Mouse (Mus musculus): Measurements from ENCODE around the gene Vmn1r47.
"Not testable (repeated sequence)": the region's sequence is repeated elsewhere in the genome, so short reads cannot be mapped to it uniquely, and the experiment has no call there.

The Vmn1r47 gene

DNA sequence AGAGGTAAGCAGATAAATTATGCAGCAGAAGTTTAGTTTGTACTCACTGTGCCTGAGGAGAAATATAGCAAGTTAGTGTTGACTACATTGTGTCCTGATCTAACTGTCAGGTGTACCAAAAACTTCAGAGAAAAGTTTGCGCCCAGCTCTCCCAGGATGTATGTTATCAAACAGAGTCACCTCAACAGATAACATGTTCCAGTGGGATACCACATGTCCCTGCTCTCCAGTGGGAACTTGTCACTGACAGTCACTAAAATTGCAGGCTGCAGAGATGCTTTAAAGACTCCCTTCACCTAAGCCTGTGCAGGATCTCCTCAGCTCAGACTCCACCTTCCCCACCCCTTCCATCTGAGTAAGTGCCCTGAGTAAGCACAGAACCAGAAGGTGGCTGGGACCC is at the start of gene Vmn1r47:
Gene Vmn1r47 (plus strand): TSS at position 301 of the 400 bp plus-strand sequence.
- in situ Hi-C loops (cut with MboI) = not testable (repeated sequence)

GRCm38 (mm10) chr6:89966341-89966740 is 49.6 kb upstream of the Vmn1r47 start:
- in situ Hi-C loops (cut with MboI) = no loop called here

DNA sequence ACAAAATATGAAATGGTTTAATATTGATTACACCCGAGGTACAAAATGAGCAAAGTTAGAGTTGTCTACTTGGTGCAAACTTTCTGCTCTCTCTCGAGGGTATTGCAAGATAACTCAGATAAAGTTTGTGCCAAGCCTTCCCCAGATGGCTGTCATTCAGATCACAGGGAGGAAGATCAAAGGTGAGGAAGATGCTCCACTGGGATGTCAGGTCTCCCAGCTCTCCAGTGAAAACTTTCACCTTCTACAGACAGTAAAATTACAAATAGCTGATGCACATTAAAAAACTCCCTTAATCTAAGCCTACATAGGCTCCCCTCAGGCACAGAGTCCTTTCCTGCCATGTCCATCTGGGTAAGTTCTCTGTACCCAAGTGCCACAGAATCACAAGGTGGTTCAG is 46.9 kb upstream of the Vmn1r47 start, which contains the start of gene Vmn1r46:
Gene Vmn1r46 (plus strand): TSS at position 301 of the 400 bp plus-strand sequence.
- in situ Hi-C loops (cut with MboI) = no loop called here

DNA sequence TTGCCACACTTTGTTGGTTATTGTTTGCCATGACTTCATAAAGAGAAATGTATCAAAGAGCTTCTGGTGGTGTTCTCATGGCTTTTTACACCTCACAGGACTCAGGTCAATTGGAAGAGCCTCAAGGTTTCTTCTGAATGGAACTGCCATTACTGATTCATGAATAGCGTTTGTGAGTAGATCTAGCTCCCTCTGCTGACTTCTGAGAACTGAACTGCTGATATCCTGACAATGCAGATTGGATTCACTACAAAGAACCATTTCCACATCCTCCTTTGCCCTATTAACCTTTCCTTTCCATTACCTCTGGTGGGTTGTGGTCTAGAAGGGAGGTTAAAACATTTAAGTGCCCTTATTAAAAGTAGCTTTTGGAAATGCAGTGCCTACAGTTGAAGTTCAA is 30.0 kb upstream of the Vmn1r47 start:
- in situ Hi-C loops (cut with MboI) = no loop called here

DNA sequence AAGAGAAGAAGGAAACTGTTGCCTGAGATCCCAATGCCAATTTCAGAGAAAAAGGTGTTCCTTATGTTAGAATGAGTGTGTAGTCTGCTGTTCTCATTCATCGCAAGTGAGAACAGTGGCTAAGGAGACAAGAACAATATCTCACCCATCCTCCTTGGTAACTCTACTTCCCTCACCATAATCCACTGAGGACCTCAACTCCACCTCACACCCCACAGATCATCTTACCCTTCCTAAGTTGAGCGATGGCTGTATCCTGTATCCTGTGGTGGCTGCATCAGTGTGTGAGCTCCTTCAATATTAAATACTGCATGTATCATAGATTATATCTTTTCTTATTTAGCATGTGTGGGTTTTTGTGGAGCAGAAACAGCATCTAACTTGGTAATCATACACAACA is 20.8 kb downstream of the Vmn1r47 start, which contains the start of gene Vmn1r48:
Gene Vmn1r48 (minus strand): TSS at position 101 of the 400 bp plus-strand sequence.
- in situ Hi-C loops (cut with MboI) = not testable (repeated sequence)
